Mouse (Mus musculus): ENCODE results near the gene Retreg1. TPM values are rescaled to one million over a fixed set of nuclear protein-coding genes. Genes with fewer than 3 reads are reported as not detected.

Retreg1 gene
- polyA plus RNA-seq (2014; fragmentation: Nextera tagmentation; extraction: Ambion mirVana): 5.6 TPM in 2 replicates

DNA sequence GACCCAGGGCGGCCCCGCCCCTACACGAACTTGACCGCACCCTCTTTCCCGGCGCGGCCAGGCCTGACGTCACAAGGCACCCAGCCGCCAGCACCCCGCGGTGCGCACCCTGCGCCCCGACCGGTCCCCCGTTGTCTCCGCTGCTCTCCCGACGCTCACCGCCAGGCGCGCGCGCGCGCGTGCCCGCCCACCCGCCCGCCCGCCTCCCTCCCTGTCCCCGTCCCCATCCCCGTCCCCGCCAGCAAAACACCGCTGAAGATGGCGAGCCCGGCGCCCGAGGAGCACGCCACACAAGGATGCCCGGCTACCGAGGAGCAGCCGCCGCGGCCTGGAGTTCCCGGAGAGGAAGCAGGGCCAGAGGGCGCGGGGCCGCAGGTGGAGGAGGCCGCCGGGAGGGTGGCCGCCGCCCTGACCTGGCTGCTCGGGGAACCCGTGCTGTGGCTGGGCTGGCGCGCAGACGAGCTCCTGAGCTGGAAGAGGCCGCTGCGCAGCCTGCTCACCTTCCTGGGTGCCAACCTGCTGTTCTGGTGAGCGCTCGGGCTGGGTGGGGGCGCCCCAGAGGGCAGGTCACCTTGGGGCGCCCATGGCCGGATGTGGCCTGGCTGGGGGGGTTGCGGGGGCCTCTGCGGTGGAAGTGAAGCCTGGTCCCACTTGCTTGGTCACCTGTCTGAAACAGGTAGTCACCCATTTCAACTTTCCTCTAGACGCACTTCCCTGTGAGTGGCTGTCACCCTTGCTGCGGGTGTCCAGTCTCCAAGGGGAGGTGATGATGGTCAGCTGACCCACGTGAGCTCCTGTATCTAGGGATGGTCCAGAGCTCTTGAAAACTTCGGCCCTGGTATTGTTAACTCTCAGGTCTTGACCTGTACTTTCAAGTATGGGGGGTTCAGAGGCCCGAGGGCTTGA, at the start of gene Retreg1:
Gene Retreg1, plus strand, starts transcription at position 95 of the 906 bp plus-strand sequence.
- WGBS: under 1% methylated on average over 49 of the region's 72 CpGs
- ATAC-seq (ENCODE audit: insufficient read depth, low FRiP score, low TSS enrichment) (peak; percentile 85), DNase-seq (ENCODE audit: low spot score) (peak; percentile 60)
- H3K4me3 ChIP-seq (ENCODE audit: low read depth, low read length): peak within 1 kb of the TSS; percentile 74
- no peak within 1 kb of the TSS for H3K27ac ChIP-seq (ENCODE audit: low read depth, low read length)
- peak within 1 kb of the TSS; percentile 94 for H3K4me2 ChIP-seq (ENCODE audit: low read depth)
- peaks cover 12% of the 10 kb centered on the region; the same call in 1 of the 2 replicates for H3K27me3 ChIP-seq (ENCODE audit: control insufficient read depth, insufficient read depth, low read length)
- H3K9ac ChIP-seq (ENCODE audit: low read length): peak within 1 kb of the TSS; percentile 77
- no peaks in the 10 kb centered on the region for H3K9me3 ChIP-seq (ENCODE audit: control insufficient read depth, low read length)
- H3K4me1 ChIP-seq (ENCODE audit: control insufficient read depth, insufficient read depth, low read length): no peaks in the 10 kb centered on the region; the same call in 1 of the 2 replicates
- H3K36me3 ChIP-seq (ENCODE audit: control insufficient read depth, insufficient read depth, low read length): no peaks in the 10 kb centered on the region

DNA sequence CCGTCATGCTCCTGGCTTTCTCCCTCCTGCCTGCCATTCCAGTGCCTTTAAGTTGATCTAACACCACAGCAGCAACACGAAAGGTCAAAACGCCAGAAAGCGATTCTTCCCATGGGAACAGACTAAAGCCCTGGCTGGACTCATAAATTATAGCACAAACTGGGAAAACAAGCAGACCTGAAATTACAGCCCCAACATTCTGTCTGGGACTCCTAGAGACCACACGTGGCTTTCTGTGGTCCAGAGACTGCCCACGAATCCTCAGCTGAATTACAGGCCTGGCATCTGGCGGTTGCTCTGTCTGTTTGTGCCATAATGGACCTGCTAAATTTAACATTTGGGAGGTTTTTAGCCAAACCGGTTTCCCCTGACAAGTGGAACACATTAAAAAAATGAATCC, 48.9 kb upstream of the Retreg1 start:
- Histone ChIP-seq H3K4me2 (ENCODE audit: low read depth) (no peak overlapping the region), H3K9ac (ENCODE audit: low read length) (no peak overlapping the region), H3K4me3 (ENCODE audit: low read depth, low read length) (no peak overlapping the region), H3K27me3 (ENCODE audit: control insufficient read depth, insufficient read depth, low read length) (no peaks in the 10 kb centered on the region), H3K36me3 (ENCODE audit: control insufficient read depth, insufficient read depth, low read length) (peaks cover 15% of the 10 kb centered on the region), H3K4me1 (ENCODE audit: control insufficient read depth, insufficient read depth, low read length) (peaks cover 2% of the 10 kb centered on the region; the same call in 1 of the 2 replicates), H3K9me3 (ENCODE audit: control insufficient read depth, low read length) (no peaks in the 10 kb centered on the region), H3K27ac (ENCODE audit: low read depth, low read length) (no peak overlapping the region)
- WGBS: 51% methylated on average over 8 of the region's 8 CpGs
- DNase-seq (ENCODE audit: low spot score) (no peak), ATAC-seq (ENCODE audit: insufficient read depth, low FRiP score, low TSS enrichment) (no peak)

DNA sequence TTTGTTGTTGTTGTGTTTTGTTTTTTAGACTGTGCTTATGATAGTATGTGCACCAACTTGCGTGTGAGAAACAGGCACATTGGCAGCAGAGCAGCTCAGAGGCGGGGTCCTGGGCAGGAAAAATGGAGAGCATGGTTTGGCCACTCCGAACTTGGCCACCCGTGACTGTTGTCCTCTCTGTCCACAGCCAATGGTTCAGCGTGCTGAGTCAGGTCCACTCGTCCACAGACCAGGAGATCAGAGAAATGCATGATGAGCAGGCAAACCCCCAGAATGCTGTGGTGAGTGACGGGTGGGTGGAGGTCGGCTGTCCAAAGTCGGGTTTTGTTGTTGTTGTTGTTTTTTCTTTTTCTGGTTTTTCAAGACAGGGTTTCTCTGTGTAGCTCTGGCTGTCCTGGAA, 47.5 kb upstream of the Retreg1 start:
- H3K4me3 ChIP-seq (ENCODE audit: low read depth, low read length): no peak overlapping the region
- no peak for DNase-seq (ENCODE audit: low spot score)
- H3K9me3 ChIP-seq (ENCODE audit: control insufficient read depth, low read length): no peaks in the 10 kb centered on the region
- H3K9ac ChIP-seq (ENCODE audit: low read length): no peak overlapping the region
- no peaks in the 10 kb centered on the region for H3K27me3 ChIP-seq (ENCODE audit: control insufficient read depth, insufficient read depth, low read length)
- 97% methylated on average over 9 of the region's 9 CpGs for WGBS
- H3K4me1 ChIP-seq (ENCODE audit: control insufficient read depth, insufficient read depth, low read length): peaks cover 2% of the 10 kb centered on the region; the same call in 1 of the 2 replicates
- H3K4me2 ChIP-seq (ENCODE audit: low read depth): no peak overlapping the region
- peaks cover 10% of the 10 kb centered on the region for H3K36me3 ChIP-seq (ENCODE audit: control insufficient read depth, insufficient read depth, low read length)
- H3K27ac ChIP-seq (ENCODE audit: low read depth, low read length): no peak overlapping the region
- no peak for ATAC-seq (ENCODE audit: insufficient read depth, low FRiP score, low TSS enrichment)

DNA sequence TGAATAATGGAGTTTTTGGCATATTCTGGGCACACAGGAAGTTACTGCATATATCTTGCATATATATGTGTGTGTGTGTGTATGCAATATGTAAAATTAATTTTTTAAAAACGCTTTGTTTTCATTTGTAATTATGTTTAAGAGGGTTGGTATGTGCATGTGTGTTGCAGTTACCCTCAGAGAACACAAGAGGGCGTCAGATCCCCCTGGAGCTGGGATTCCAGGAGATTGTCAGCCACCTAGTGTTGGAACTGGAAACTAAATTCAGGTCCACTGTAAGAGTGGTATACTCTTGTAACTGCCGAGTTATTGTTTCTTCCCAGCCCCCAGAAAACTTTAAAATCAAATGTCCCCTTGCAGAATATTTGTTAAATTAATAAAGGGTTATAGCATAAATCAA, 46.6 kb upstream of the Retreg1 start:
- H3K4me1 ChIP-seq (ENCODE audit: control insufficient read depth, insufficient read depth, low read length): peaks cover 2% of the 10 kb centered on the region; the same call in 1 of the 2 replicates
- no peak overlapping the region for H3K4me3 ChIP-seq (ENCODE audit: low read depth, low read length)
- H3K27me3 ChIP-seq (ENCODE audit: control insufficient read depth, insufficient read depth, low read length): no peaks in the 10 kb centered on the region
- 63% methylated on average over 3 of the region's 3 CpGs for WGBS
- no peak overlapping the region for H3K9ac ChIP-seq (ENCODE audit: low read length)
- H3K4me2 ChIP-seq (ENCODE audit: low read depth): no peak overlapping the region
- ATAC-seq (ENCODE audit: insufficient read depth, low FRiP score, low TSS enrichment) (no peak), DNase-seq (ENCODE audit: low spot score) (no peak)
- no peaks in the 10 kb centered on the region for H3K9me3 ChIP-seq (ENCODE audit: control insufficient read depth, low read length)
- no peak overlapping the region for H3K27ac ChIP-seq (ENCODE audit: low read depth, low read length)
- H3K36me3 ChIP-seq (ENCODE audit: control insufficient read depth, insufficient read depth, low read length): peaks cover 10% of the 10 kb centered on the region

DNA sequence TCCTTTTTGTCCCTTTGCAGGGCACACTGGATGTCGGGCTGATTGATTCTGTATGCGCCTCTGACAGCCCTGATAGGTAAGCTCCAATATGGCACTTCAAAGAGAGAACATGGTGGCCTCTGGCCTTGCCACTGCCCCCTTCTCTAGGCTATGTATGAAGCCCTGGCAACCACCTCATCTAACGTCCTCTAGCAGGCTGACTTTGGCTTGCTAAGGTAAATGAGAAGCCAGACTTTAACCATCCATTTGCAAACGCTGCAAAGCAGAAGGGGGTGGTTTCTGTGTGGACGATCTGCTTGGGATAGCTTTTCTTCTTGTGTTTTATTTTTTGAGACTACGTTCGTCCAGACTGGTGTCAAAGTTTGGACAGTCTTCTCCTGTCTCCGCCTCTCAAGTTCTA, 45.8 kb upstream of the Retreg1 start:
- Histone ChIP-seq H3K4me2 (ENCODE audit: low read depth) (no peak overlapping the region), H3K4me3 (ENCODE audit: low read depth, low read length) (no peak overlapping the region), H3K27ac (ENCODE audit: low read depth, low read length) (no peak overlapping the region), H3K27me3 (ENCODE audit: control insufficient read depth, insufficient read depth, low read length) (no peaks in the 10 kb centered on the region), H3K9ac (ENCODE audit: low read length) (no peak overlapping the region), H3K9me3 (ENCODE audit: control insufficient read depth, low read length) (no peaks in the 10 kb centered on the region), H3K4me1 (ENCODE audit: control insufficient read depth, insufficient read depth, low read length) (peaks cover 2% of the 10 kb centered on the region; the same call in 1 of the 2 replicates), H3K36me3 (ENCODE audit: control insufficient read depth, insufficient read depth, low read length) (peaks cover 10% of the 10 kb centered on the region)
- WGBS: 89% methylated on average over 8 of the region's 8 CpGs
- ATAC-seq (ENCODE audit: insufficient read depth, low FRiP score, low TSS enrichment) (no peak), DNase-seq (ENCODE audit: low spot score) (no peak)

DNA sequence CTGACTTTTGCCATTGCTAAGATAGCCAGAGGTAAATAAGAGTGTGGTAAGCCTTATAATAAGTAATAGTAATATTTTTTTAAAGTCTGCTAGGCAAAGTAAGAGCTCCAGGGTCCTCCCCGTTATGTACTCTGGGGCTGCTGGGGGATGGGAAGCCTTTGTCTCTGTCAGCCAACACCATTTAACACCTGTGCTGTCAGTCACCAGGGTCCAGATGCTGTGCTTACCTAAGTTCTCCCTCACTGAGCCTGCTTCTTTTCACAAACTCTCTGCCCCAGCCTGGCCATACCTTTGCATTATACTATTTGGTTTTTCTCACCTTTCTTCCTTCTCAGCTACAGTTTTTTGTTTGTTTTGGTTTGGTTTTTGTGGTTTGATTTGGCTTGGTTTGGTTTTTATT, 45.1 kb upstream of the Retreg1 start:
- DNase-seq (ENCODE audit: low spot score) (no peak), ATAC-seq (ENCODE audit: insufficient read depth, low FRiP score, low TSS enrichment) (no peak)
- Histone ChIP-seq H3K4me1 (ENCODE audit: control insufficient read depth, insufficient read depth, low read length) (peaks cover 2% of the 10 kb centered on the region; the same call in 1 of the 2 replicates), H3K27me3 (ENCODE audit: control insufficient read depth, insufficient read depth, low read length) (no peaks in the 10 kb centered on the region), H3K36me3 (ENCODE audit: control insufficient read depth, insufficient read depth, low read length) (peaks cover 7% of the 10 kb centered on the region), H3K27ac (ENCODE audit: low read depth, low read length) (no peak overlapping the region), H3K4me3 (ENCODE audit: low read depth, low read length) (no peak overlapping the region), H3K4me2 (ENCODE audit: low read depth) (no peak overlapping the region), H3K9ac (ENCODE audit: low read length) (no peak overlapping the region), H3K9me3 (ENCODE audit: control insufficient read depth, low read length) (no peaks in the 10 kb centered on the region)
- whole genome bisulfite sequencing: 90% methylated on average over 1 of the region's 1 CpGs

DNA sequence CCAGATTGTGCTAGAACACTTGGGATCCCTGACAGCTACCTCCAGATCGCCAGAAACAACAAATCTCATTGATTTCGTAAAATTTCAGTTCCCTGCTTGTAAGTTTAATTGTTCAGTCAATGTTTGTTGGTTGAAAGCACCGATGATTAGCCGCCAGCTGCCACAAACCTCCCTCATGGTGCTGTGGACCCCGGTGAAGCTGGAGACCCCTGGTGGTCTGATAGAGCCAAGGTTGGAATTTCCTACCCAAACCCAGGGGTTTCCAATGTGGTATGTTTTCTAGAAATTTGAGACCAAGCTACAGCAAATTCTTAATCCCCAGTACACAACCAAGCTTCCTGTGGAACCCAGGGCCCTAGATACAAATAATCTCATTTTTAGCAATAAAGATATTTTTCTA, 41.3 kb upstream of the Retreg1 start:
- H3K36me3 ChIP-seq (ENCODE audit: control insufficient read depth, insufficient read depth, low read length): peaks cover 12% of the 10 kb centered on the region
- no peak overlapping the region for H3K9ac ChIP-seq (ENCODE audit: low read length)
- H3K4me1 ChIP-seq (ENCODE audit: control insufficient read depth, insufficient read depth, low read length): no peaks in the 10 kb centered on the region
- no peaks in the 10 kb centered on the region for H3K9me3 ChIP-seq (ENCODE audit: control insufficient read depth, low read length)
- 88% methylated on average over 5 of the region's 5 CpGs for WGBS
- H3K4me2 ChIP-seq (ENCODE audit: low read depth): no peak overlapping the region
- no peak for ATAC-seq (ENCODE audit: insufficient read depth, low FRiP score, low TSS enrichment)
- H3K27me3 ChIP-seq (ENCODE audit: control insufficient read depth, insufficient read depth, low read length): no peaks in the 10 kb centered on the region
- H3K4me3 ChIP-seq (ENCODE audit: low read depth, low read length): no peak overlapping the region
- no peak overlapping the region for H3K27ac ChIP-seq (ENCODE audit: low read depth, low read length)
- no peak for DNase-seq (ENCODE audit: low spot score)

DNA sequence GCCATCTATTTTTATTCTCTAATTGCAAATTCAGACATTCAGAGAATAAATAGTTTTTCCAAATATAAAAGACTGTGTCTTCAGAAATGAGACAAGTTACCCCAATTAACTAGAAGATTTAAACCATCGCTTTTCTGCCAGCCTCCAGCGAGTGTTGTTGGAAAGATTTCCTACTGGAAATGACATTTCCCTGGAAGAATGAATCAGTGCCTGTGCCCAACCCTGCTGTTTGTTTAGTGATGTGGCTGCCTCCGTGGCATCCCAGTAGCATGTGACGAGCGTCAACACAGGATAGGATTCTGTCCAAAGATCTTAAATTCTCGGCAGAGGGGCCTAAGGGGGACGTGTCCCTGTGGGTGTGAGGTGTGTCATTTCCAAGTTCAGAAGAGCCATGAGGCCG, 40.8 kb upstream of the Retreg1 start:
- no peak for ATAC-seq (ENCODE audit: insufficient read depth, low FRiP score, low TSS enrichment)
- Histone ChIP-seq H3K4me3 (ENCODE audit: low read depth, low read length) (no peak overlapping the region), H3K36me3 (ENCODE audit: control insufficient read depth, insufficient read depth, low read length) (peaks cover 11% of the 10 kb centered on the region), H3K9ac (ENCODE audit: low read length) (no peak overlapping the region), H3K27me3 (ENCODE audit: control insufficient read depth, insufficient read depth, low read length) (no peaks in the 10 kb centered on the region), H3K27ac (ENCODE audit: low read depth, low read length) (no peak overlapping the region), H3K4me2 (ENCODE audit: low read depth) (no peak overlapping the region), H3K9me3 (ENCODE audit: control insufficient read depth, low read length) (no peaks in the 10 kb centered on the region), H3K4me1 (ENCODE audit: control insufficient read depth, insufficient read depth, low read length) (no peaks in the 10 kb centered on the region)
- 91% methylated on average over 8 of the region's 8 CpGs for WGBS
- DNase-seq (ENCODE audit: low spot score): no peak

DNA sequence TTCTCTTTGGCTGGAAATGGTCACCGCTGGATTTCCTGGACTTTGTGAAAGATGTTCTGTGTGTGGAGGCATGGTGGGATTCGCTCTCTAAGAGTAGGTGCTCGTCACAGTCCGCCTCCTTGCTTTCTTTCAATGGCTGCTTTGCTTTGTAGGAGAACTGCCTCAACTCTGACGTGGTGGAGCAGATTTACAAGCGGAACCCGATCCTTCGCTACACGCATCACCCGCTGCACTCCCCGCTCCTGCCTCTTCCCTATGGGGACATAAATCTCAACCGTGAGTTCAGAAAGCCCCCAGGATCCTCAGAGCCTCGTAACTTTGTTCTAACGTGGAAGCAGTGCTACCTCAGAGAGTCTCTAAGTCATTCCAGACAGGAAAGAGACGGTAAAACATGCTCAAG, 39.9 kb upstream of the Retreg1 start:
- DNase-seq (ENCODE audit: low spot score) (no peak), ATAC-seq (ENCODE audit: insufficient read depth, low FRiP score, low TSS enrichment) (no peak)
- Histone ChIP-seq H3K36me3 (ENCODE audit: control insufficient read depth, insufficient read depth, low read length) (peaks cover 17% of the 10 kb centered on the region), H3K4me2 (ENCODE audit: low read depth) (no peak overlapping the region), H3K9ac (ENCODE audit: low read length) (no peak overlapping the region), H3K27ac (ENCODE audit: low read depth, low read length) (no peak overlapping the region), H3K4me1 (ENCODE audit: control insufficient read depth, insufficient read depth, low read length) (no peaks in the 10 kb centered on the region), H3K9me3 (ENCODE audit: control insufficient read depth, low read length) (no peaks in the 10 kb centered on the region), H3K4me3 (ENCODE audit: low read depth, low read length) (no peak overlapping the region), H3K27me3 (ENCODE audit: control insufficient read depth, insufficient read depth, low read length) (no peaks in the 10 kb centered on the region)
- WGBS: 53% methylated on average over 15 of the region's 15 CpGs
